Mouse (Mus musculus) T-helper 2 cell (primary cell): ENCODE data around the gene Taldo1.
"Not testable (repeated sequence)": the region's sequence is repeated elsewhere in the genome, so short reads cannot be mapped to it uniquely, and the experiment has no call there.

Source experiments
- in situ Hi-C: fragments of 300-600 bp; cut with MboI, MseI; formaldehyde crosslinking; loops from one replicate; pipeline ENCODE4 v1.15.1; 2025; ENCODE audit warnings: high pct_unique_total_duplicates

The Taldo1 gene

GRCm38 (mm10) chr7:141387807-141388486, 4.1 kb upstream of the Taldo1 start:
- in situ Hi-C loops = no loop called here

GRCm38 (mm10) chr7:141388487-141389109, 3.4 kb upstream of the Taldo1 start:
- in situ Hi-C loops = no loop called here

GRCm38 (mm10) chr7:141390326-141391259, 1.4 kb upstream of the Taldo1 start:
- in situ Hi-C loops = no loop called here

GRCm38 (mm10) chr7:141392552-141393222, 688 bp downstream of the Taldo1 start:
- in situ Hi-C loops = no loop called here

GRCm38 (mm10) chr7:141394158-141394557, 2.2 kb downstream of the Taldo1 start:
- in situ Hi-C loops = no loop called here

- in situ Hi-C loops = no loop called here
These were observed 2.8 kb downstream of the Taldo1 start for GRCm38 (mm10) chr7:141394771-141395170.

- in situ Hi-C loops = no loop called here
These were observed 3.3 kb downstream of the Taldo1 start for GRCm38 (mm10) chr7:141395348-141395747.

- in situ Hi-C loops = no loop called here
These were observed 11.3 kb downstream of the Taldo1 start for GRCm38 (mm10) chr7:141403305-141403704.

GRCm38 (mm10) chr7:141405466-141405865, 13.5 kb downstream of the Taldo1 start:
- in situ Hi-C loops = no loop called here

- in situ Hi-C loops = not testable (repeated sequence)
These were observed 15.7 kb downstream of the Taldo1 start for GRCm38 (mm10) chr7:141407670-141408069.

- in situ Hi-C loops = no loop called here
These were observed 16.8 kb downstream of the Taldo1 start for GRCm38 (mm10) chr7:141408833-141409232.

GRCm38 (mm10) chr7:141410631-141411030, 18.6 kb downstream of the Taldo1 start:
- in situ Hi-C loops = no loop called here

GRCm38 (mm10) chr7:141411667-141412066, 19.7 kb downstream of the Taldo1 start:
- in situ Hi-C loops = no loop called here

GRCm38 (mm10) chr7:141413331-141413730, 21.3 kb downstream of the Taldo1 start:
- in situ Hi-C loops = no loop called here

- in situ Hi-C loops = no loop called here
These were observed 22.0 kb downstream of the Taldo1 start, which contains the start of gene Gatd1 for GRCm38 (mm10) chr7:141413809-141414584. TSS of gene Gatd1 (minus strand) at chr7:141414136.

GRCm38 (mm10) chr7:141416144-141416841, 24.3 kb downstream of the Taldo1 start:
- in situ Hi-C loops = no loop called here

- in situ Hi-C loops = no loop called here
These were observed 26.0 kb downstream of the Taldo1 start for GRCm38 (mm10) chr7:141417731-141418681.

- in situ Hi-C loops = no loop called here
These were observed 27.0 kb downstream of the Taldo1 start for GRCm38 (mm10) chr7:141418970-141419369.
